Mouse (Mus musculus): ENCODE results near the gene Csnk1g2.

Csnk1g2 gene

GRCm38 (mm10) chr10:80665016-80665380, 42.4 kb downstream of the Csnk1g2 start:
- DNase-seq (ENCODE audit: low spot score in 2 of 2), result no peak

GRCm38 (mm10) chr10:80665459-80665858, 42.8 kb downstream of the Csnk1g2 start:
- no peak for DNase-seq (ENCODE audit: low spot score in 2 of 2)

GRCm38 (mm10) chr10:80665981-80666733, 43.5 kb downstream of the Csnk1g2 start:
- no peak for DNase-seq (ENCODE audit: low spot score in 2 of 2)

- DNase-seq (ENCODE audit: low spot score in 2 of 2), result no peak
Observed at GRCm38 (mm10) chr10:80666837-80667412, 44.3 kb downstream of the Csnk1g2 start.

- no peak for DNase-seq (ENCODE audit: low spot score in 2 of 2)
Observed at GRCm38 (mm10) chr10:80668614-80669013, 46.0 kb downstream of the Csnk1g2 start.

GRCm38 (mm10) chr10:80669018-80669417, 46.4 kb downstream of the Csnk1g2 start:
- no peak for DNase-seq (ENCODE audit: low spot score in 2 of 2)

- no peak for DNase-seq (ENCODE audit: low spot score in 2 of 2)
Observed at GRCm38 (mm10) chr10:80669737-80670485, 47.3 kb downstream of the Csnk1g2 start.

- no peak for DNase-seq (ENCODE audit: low spot score in 2 of 2)
Observed at GRCm38 (mm10) chr10:80670531-80670930, 47.9 kb downstream of the Csnk1g2 start.

GRCm38 (mm10) chr10:80671251-80671650, 48.6 kb downstream of the Csnk1g2 start:
- no peak for DNase-seq (ENCODE audit: low spot score in 2 of 2)

GRCm38 (mm10) chr10:80671936-80672690, 49.5 kb downstream of the Csnk1g2 start:
- DNase-seq (ENCODE audit: low spot score in 2 of 2), result no peak

- DNase-seq (ENCODE audit: low spot score in 2 of 2), result no peak
Observed at GRCm38 (mm10) chr10:80673690-80674089, 51.1 kb downstream of the Csnk1g2 start.

GRCm38 (mm10) chr10:80674161-80674711, 51.6 kb downstream of the Csnk1g2 start:
- peak in 1 of 2 experiments; percentile 34 for DNase-seq (ENCODE audit: low spot score in 2 of 2)

GRCm38 (mm10) chr10:80674851-80675404, 52.3 kb downstream of the Csnk1g2 start:
- peak in 1 of 2 experiments; percentile 15 for DNase-seq (ENCODE audit: low spot score in 2 of 2)

- DNase-seq (ENCODE audit: low spot score in 2 of 2), result peak in 1 of 2 experiments; percentile 24
Observed at GRCm38 (mm10) chr10:80675405-80676197, 53.0 kb downstream of the Csnk1g2 start.

- peak; percentile 99 for DNase-seq (ENCODE audit: low spot score in 2 of 2)
Observed at GRCm38 (mm10) chr10:80676198-80676928, 53.7 kb downstream of the Csnk1g2 start.

- peak in 1 of 2 experiments; percentile 74 for DNase-seq (ENCODE audit: low spot score in 2 of 2)
Observed at GRCm38 (mm10) chr10:80677128-80677875, 54.7 kb downstream of the Csnk1g2 start.

GRCm38 (mm10) chr10:80677942-80678436, 55.4 kb downstream of the Csnk1g2 start, which contains the start of gene Mknk2:
Mknk2 (minus strand) TSS chr10:80678112.
- peak; percentile 96 to 98 for DNase-seq (ENCODE audit: low spot score in 2 of 2)

- DNase-seq (ENCODE audit: low spot score in 2 of 2), result peak; percentile 61 to 77
Observed at GRCm38 (mm10) chr10:80678601-80679377, 56.2 kb downstream of the Csnk1g2 start.
